Mouse (Mus musculus) midbrain, postnatal 0 days (tissue): Measurements from ENCODE around the gene Meox1. TPM values are rescaled to one million over a fixed set of nuclear protein-coding genes. Genes with fewer than 3 reads are reported as not detected.

ENCODE experiments used
- ATAC-seq: fragments of 200-750 bp; cut with Nextera tagmentation; 2 replicates; pipeline ENCODE4 v1.8.0; 2017; ENCODE audit warnings: moderate number of reproducible peaks, mild to moderate bottlenecking, moderate TSS enrichment, moderate library complexity; ENCODE audit not compliant: low FRiP score
- DNase-seq: peaks from one replicate; pipeline ENCODE4 v3.0.0-alpha.2; 2015; ENCODE audit warnings: low spot score
- H3K27ac ChIP-seq: fragments of 300-500 bp; sonication (generic); 2 replicates; pipeline ENCODE4 v1.5.1; 2014; ENCODE audit warnings: low read depth, mild to moderate bottlenecking, low read length, mixed read lengths
- H3K27me3 ChIP-seq: fragments of 300-500 bp; sonication (generic); 2 replicates; pipeline ENCODE4 v1.6.1; 2014; ENCODE audit warnings: low read length, control low read depth, mixed read lengths; ENCODE audit not compliant: insufficient read depth
- H3K36me3 ChIP-seq: fragments of 300-500 bp; sonication (generic); 2 replicates; pipeline ENCODE4 v1.6.1; 2014; ENCODE audit warnings: low read length, control low read depth, mixed read lengths; ENCODE audit not compliant: insufficient read depth
- H3K4me1 ChIP-seq: fragments of 300-500 bp; sonication (generic); 2 replicates; pipeline ENCODE4 v1.6.1; 2014; ENCODE audit warnings: mild to moderate bottlenecking, control low read depth, antibody characterized with exemption, low read length, mixed read lengths; ENCODE audit not compliant: insufficient read depth
- H3K4me2 ChIP-seq: fragments of 300-500 bp; sonication (generic); 2 replicates; pipeline ENCODE4 v1.6.1; 2014; ENCODE audit warnings: low read depth, mild to moderate bottlenecking, low read length, mixed read lengths; ENCODE audit not compliant: poor library complexity, severe bottlenecking
- H3K4me3 ChIP-seq: fragments of 300-500 bp; sonication (generic); 2 replicates; pipeline ENCODE4 v1.5.1; 2014; ENCODE audit warnings: low read depth, mild to moderate bottlenecking, low read length, moderate library complexity
- H3K9ac ChIP-seq: fragments of 300-500 bp; sonication (generic); replicated peaks from 2 replicates; pipeline ENCODE4 v1.6.1; 2014; ENCODE audit warnings: mild to moderate bottlenecking, low read length, moderate library complexity, mixed read lengths; ENCODE audit not compliant: poor library complexity, severe bottlenecking
- H3K9me3 ChIP-seq: fragments of 300-500 bp; sonication (generic); 2 replicates; pipeline ENCODE4 v1.6.1; 2016; ENCODE audit warnings: low read length, control low read depth
- CTCF ChIP-seq: IDR thresholded peaks from 2 replicates; pipeline ENCODE4 v1.5.1; 2016; ENCODE audit warnings: antibody characterized with exemption, mild to moderate bottlenecking
- WGBS: fragments of 180-500 bp; shearing (Covaris S2); extraction: QIAGEN DNeasy Blood & Tissue Kit; methylation state at CpG from one replicate; pipeline ENCODE4 v1.1.7; 2014; 5-methylcytosine and 5-hydroxymethylcytosine counted together
- polyA plus RNA-seq: library from polyadenylated mRNA; unstranded; fragments of >200 nt; fragmentation: Nextera tagmentation; extraction: Ambion mirVana; gene quantifications from 2 replicates; pipeline ENCODE4 v1.2.1, GENCODE M21; 2015
- total RNA-seq: library from RNA; depleted of rRNA; stranded (reverse); fragments of >200 nt; gene quantifications from 2 replicates; pipeline ENCODE4 v1.2.3, GENCODE M21; 2014

Meox1 gene
- total and polyA plus RNA-seq, 2 experiments from 2014 or later = 0.83 to 1.0 TPM

DNA sequence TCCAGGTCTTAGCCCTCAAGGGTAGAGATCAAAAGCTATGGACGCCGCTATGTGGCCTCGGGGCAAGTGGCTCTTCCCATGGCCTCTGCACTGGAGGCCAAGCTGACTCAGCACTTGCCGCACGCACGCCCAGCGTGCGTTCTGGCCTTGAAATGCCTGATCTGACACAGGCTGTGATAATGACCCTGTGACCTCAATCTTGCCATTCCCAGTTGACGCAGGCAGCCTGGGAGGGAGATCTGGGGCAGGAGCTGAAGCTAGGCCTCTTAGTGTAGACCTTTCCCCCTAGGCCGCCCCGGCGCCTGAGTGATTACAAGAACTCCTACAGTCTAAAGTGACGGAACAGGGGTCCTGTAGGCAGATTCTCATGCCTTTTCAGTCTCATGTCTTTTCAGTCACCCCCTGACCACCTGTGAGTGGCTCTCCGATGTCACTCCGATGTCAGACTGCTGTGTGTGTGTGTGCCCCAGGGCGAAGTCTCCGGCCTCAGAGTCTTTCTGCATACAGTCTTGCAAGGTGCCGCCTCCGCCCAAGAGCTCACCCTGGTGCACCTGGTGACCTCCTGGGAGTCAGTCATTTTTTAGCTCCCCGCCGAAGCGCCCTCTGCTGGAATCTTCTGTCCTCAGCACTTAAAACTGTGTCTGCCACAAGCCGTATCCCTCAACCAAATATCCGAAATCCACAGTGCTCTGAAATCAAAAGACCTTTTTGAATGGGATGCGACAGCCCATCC lies 34.0 kb upstream of the Meox1 start:
- H3K4me1 ChIP-seq = no peaks in the 10 kb centered on the region
- ATAC-seq (no peak), DNase-seq (no peak)
- no peak overlapping the region for H3K9ac ChIP-seq
- no peaks in the 10 kb centered on the region for H3K9me3 ChIP-seq
- no peak overlapping the region for H3K27ac ChIP-seq
- H3K4me3 ChIP-seq = no peak overlapping the region
- WGBS = 38% methylated on average over 25 of the region's 25 CpGs
- no peaks in the 10 kb centered on the region for H3K36me3 ChIP-seq
- no peaks in the 10 kb centered on the region for H3K27me3 ChIP-seq
- peak; percentile 66 for TF ChIP-seq CTCF
- H3K4me2 ChIP-seq = no peak overlapping the region

DNA sequence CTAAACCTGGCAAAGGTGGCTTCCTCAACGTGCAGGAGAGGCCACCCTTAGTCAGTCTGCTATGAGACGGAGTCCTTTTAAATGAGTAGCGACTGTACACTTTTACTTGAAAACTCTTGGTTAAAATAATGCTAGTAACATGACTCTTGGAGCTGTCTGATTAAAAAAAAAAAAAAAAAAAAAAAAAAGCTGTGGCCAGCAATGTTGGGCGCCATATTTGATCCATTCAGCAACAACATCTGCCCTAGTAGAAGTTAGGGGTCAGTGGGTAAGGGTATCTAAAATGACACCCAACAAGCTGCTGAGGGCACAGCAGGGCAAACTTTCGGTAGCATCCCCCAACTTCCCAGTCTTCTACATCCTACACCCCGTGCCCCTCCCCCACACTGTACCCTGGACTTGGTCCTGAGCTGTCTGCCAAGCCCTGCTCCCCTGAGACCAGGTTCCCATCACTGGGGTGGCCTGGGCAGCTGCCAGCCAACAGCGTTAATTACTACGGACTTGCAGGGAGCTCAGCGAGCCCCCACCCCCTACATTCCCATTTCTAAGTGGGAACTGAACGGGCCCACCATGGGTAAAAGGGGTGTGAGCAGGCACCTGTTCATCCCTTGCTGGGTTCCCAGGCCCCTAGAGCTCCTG lies 32.9 kb upstream of the Meox1 start:
- 86% methylated on average over 10 of the region's 10 CpGs for WGBS
- no peak overlapping the region for H3K4me3 ChIP-seq
- no peak for ATAC-seq
- H3K27me3 ChIP-seq = no peaks in the 10 kb centered on the region
- no peak overlapping the region for H3K27ac ChIP-seq
- H3K9ac ChIP-seq = no peak overlapping the region
- no peak for DNase-seq
- H3K36me3 ChIP-seq = no peaks in the 10 kb centered on the region
- no peaks in the 10 kb centered on the region for H3K4me1 ChIP-seq
- TF ChIP-seq CTCF = no peak
- H3K9me3 ChIP-seq = no peaks in the 10 kb centered on the region
- H3K4me2 ChIP-seq = no peak overlapping the region

DNA sequence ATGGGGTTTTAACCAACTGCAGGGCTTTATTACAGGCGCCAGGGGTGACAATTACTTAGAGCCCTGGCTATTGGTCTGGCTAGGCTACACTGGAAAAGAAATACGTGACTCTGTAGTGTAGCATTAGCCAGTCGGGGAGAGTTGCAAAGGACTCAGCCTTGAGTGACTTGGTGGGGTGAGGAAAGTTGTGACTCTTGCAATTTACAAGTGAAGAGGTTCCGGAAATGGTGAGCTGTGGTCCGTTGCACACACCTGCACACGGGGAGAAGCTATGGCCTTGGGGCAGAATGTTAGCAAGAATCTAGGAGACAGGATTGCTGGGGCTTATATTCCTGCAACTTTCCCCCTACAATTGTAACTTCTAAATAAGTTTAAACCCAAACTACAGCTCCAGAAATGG lies 31.5 kb upstream of the Meox1 start:
- Histone ChIP-seq H3K4me3 (no peak overlapping the region), H3K36me3 (no peaks in the 10 kb centered on the region), H3K9ac (no peak overlapping the region), H3K4me2 (no peak overlapping the region), H3K27ac (no peak overlapping the region), H3K9me3 (no peaks in the 10 kb centered on the region), H3K27me3 (no peaks in the 10 kb centered on the region), H3K4me1 (no peaks in the 10 kb centered on the region)
- TF ChIP-seq CTCF = no peak
- 67% methylated on average over 6 of the region's 6 CpGs for WGBS
- DNase-seq (no peak), ATAC-seq (no peak)

DNA sequence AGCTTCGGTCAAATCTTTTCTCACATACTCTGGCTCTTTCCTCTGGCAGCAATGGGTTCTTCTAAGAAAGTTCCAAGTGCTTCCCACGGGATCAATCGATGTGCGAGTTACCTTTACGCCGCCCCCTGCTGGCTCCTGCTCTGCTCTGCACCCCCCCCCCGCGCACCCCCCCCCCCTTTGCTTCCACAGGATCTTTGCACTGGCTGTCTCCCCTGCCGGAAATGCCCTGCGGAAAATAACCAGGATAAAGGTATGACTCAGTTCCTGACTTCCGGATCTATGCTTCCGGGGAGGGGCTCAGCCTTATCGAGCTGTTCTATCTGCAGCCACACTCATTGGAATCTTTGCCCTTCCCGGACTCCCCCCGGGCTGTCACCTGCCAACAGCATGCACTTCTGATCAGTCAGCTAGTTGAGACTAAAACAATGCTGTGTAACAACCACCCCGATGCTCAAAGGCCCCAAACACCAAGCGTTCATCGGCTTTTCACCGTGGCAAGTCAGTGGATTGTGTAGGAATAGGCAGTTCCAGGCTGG lies 30.3 kb upstream of the Meox1 start:
- H3K27me3 ChIP-seq = no peaks in the 10 kb centered on the region
- TF ChIP-seq CTCF = no peak
- DNase-seq = no peak
- no peaks in the 10 kb centered on the region for H3K9me3 ChIP-seq
- H3K9ac ChIP-seq = no peak overlapping the region
- H3K4me3 ChIP-seq = no peak overlapping the region
- H3K36me3 ChIP-seq = no peaks in the 10 kb centered on the region
- ATAC-seq = no peak
- H3K4me2 ChIP-seq = no peak overlapping the region
- H3K27ac ChIP-seq = no peak overlapping the region
- no peaks in the 10 kb centered on the region for H3K4me1 ChIP-seq
- 80% methylated on average over 15 of the region's 19 CpGs for WGBS

DNA sequence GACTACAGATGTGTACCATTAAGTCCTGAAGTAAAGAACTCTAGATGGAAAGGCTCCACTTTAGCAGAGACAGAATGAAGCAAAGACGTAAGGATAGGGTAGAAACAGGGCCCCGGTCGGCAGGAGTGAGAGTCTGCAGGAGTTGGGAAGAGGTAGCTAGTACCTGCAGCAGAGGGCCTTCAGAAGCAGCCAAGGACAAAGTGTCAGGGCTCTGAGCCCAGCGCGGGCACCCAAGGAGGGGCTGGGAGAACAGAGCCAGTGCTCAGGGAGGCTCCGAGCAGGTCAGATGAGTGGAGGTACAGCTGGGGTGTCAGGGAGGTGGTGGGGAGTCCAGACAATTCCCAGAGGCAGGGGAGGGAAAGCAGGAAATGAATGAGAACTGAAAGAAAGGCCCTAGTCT lies 29.8 kb upstream of the Meox1 start:
- no peak overlapping the region for H3K4me2 ChIP-seq
- TF ChIP-seq CTCF = no peak
- no peaks in the 10 kb centered on the region for H3K4me1 ChIP-seq
- 83% methylated on average over 6 of the region's 6 CpGs for WGBS
- H3K4me3 ChIP-seq = no peak overlapping the region
- no peaks in the 10 kb centered on the region for H3K36me3 ChIP-seq
- no peak overlapping the region for H3K27ac ChIP-seq
- no peaks in the 10 kb centered on the region for H3K27me3 ChIP-seq
- ATAC-seq (no peak), DNase-seq (no peak)
- H3K9me3 ChIP-seq = no peaks in the 10 kb centered on the region
- H3K9ac ChIP-seq = no peak overlapping the region

DNA sequence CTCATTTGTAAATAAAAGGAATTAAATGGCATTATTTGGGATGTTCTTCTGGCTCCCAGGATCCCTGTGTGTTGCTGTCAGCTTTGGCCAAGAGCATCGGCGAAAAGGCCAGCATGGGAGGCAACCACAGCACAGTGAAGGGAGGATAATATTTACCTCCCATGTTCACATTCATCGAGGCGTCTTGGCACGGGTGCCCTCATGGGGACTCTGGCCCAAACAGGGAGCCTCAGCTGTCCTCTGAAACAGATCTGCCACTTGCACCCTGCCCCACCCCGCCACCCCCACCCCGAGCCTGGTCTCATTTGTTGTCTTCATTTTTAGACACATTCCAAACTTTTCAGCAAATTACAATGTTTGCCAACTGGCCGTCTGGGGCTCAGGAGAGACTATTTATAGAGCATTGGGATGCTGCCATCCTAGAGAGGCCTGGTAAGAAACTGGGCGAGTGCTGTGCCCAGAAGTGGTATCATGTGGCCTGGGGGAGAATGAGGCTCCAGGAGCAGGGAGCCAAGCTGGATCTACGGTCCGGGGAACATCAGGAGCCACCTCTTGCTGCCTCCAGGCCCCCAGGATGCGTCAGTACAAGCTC lies 27.3 kb upstream of the Meox1 start:
- ATAC-seq (no peak), DNase-seq (peak; percentile 34)
- Histone ChIP-seq H3K4me3 (no peak overlapping the region), H3K4me2 (no peak overlapping the region), H3K9me3 (no peaks in the 10 kb centered on the region), H3K27me3 (peaks cover 17% of the 10 kb centered on the region), H3K4me1 (no peaks in the 10 kb centered on the region), H3K36me3 (no peaks in the 10 kb centered on the region), H3K27ac (no peak overlapping the region), H3K9ac (no peak overlapping the region)
- 79% methylated on average over 12 of the region's 12 CpGs for WGBS
- no peak for TF ChIP-seq CTCF
